Mouse (Mus musculus): ENCODE results near the gene Car3.

- TF ChIP-seq CTCF (IDR thresholded peaks at IDR 0.05 in 2 of 3, conservative IDR thresholded peaks at IDR 0.05 in 1 of 3; ENCODE audit: control insufficient read depth in 1 of 3, insufficient read depth in 1 of 3, low read depth in 2 of 3, low read length in 3 of 3, poor library complexity in 1 of 3, severe bottlenecking in 1 of 3) (no peak), NRF1 (IDR thresholded peaks at IDR 0.05; ENCODE audit: insufficient read depth, low read depth, low read length, poor library complexity, severe bottlenecking) (no peak), CHD1 (IDR thresholded peaks at IDR 0.05; ENCODE audit: low read depth, low read length) (no peak), MAZ (IDR thresholded peaks at IDR 0.05; ENCODE audit: low read depth, low read length) (no peak)
These were observed 2.6 kb downstream of the Car3 start for GRCm38 (mm10) chr3:14865941-14866340.

Data from MEL (cell line).